Mouse (Mus musculus): Measurements from ENCODE around the gene Prss53.
"Not testable (repeated sequence)": the region's sequence is repeated elsewhere in the genome, so short reads cannot be mapped to it uniquely, and the experiment has no call there.

Prss53 gene

DNA sequence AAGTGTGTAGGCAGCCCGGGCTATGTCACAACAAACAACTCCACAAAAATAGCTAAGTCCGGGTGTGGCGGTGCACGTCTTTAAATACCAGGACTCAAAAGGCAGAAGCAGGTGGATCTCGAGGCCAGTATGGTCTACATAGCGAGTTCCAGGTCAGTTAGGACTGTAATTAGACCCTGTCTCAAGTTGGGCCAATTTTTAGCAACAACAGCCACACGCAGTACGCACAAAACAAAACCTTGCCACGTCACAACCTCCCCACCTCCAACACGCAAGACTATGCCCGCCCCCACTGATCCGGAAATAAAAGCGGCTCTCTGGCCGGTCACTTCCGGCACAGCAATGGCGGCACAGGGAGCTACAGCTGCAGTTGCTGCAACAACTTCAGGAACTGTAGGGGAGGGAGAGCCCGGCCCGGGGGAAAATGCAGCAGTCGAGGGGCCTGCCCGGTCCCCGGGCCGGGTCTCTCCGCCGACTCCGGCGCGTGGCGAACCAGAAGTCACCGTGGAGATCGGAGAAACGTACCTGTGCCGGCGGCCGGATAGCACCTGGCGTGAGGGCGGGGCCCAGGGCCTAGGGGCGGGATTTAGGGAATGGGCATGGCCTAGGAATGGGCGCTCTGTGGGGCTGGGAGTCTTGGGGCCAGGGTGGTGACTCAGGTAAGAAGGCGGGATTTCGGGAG, 21.6 kb upstream of the Prss53 start, which contains the start of gene Kat8:
Kat8 (plus strand) TSS at position 327 of the 682 bp plus-strand sequence.
- peak; percentile 79 for DNase-seq (ENCODE audit: low spot score)

GRCm38 (mm10) chr7:127908656-127909055, 17.9 kb upstream of the Prss53 start:
- no peak for DNase-seq (ENCODE audit: low spot score)

DNA sequence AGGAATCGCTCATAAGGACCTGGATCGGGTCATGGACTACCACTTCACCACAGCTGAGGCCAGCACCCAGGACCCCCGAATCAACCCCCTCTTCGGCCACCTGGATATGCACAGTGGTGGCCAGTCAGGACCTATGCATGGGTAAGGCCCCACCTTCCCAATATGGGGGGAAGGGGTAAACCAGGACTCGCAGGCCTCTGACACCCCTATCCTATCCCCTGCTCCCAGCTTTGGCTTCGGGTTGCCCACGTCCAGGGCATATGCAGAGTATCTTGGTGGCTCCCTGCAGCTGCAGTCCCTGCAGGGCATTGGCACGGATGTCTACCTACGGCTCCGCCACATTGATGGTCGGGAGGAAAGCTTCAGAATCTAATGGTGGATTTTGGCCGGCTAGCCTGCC, 17.2 kb upstream of the Prss53 start:
- DNase-seq (ENCODE audit: low spot score) = no peak

GRCm38 (mm10) chr7:127903971-127904796, 13.4 kb upstream of the Prss53 start, which contains the start of gene Bckdk:
Bckdk (plus strand) TSS chr7:127904082.
- DNase-seq (ENCODE audit: low spot score) = peak; percentile 67

DNA sequence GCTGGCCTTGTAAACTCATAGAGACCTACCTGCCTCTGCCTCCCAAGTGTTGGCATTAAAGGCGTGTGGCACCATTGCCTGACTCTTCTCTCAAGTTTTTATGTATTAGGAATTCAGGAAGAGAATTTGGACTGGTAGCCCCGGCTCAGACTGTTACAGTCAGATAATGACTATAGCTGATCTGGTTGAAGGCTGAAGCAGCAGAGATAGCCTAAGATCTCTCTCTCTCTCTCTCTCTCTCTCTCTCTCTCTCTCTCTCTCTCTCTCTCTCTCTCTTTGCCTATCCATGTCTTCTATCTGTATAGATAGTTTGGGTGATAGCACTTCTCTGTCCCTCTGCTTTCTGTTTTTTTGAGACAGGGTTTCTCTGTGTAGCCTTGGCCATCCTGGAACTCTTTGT, 11.0 kb upstream of the Prss53 start:
- no peak for DNase-seq (ENCODE audit: low spot score)

GRCm38 (mm10) chr7:127899997-127900396, 9.2 kb upstream of the Prss53 start:
- no peak for DNase-seq (ENCODE audit: low spot score)

DNA sequence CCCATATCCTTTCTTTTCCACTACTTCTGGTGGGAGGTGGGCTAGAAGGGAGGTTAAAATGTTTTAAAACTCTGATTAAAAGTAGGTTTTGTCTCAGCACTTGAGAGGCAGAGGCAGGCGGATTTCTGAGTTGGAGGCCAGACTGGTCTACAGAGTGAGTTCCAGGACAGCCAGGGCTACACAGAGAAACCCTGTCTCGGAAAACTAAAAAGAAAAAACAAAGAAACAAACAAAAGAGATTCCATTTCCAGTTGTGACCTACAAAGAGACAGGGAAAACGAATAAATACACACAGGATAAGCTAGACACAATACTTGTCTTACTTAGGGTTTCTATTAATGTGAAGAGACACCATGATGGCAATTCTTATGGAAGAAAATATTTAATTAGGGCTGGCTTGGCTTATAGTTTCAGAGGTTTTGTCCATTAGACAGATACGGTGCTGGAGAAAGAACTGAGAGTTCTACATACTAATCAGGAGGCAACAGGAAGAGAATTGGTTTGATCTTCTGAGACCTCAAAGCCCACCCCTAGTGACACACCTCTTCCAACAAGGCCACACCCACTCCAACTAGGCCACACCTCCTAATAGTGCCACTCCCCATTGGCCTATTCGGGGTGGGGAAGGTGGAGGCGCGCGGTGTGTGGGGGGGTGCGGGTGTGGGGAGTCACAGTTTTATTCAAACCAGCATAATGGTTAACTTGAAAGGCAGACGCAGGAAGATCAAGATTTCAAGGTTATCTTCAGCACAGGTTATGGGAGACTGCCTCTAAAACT, 7.6 kb upstream of the Prss53 start:
- no peak for DNase-seq (ENCODE audit: low spot score)

DNA sequence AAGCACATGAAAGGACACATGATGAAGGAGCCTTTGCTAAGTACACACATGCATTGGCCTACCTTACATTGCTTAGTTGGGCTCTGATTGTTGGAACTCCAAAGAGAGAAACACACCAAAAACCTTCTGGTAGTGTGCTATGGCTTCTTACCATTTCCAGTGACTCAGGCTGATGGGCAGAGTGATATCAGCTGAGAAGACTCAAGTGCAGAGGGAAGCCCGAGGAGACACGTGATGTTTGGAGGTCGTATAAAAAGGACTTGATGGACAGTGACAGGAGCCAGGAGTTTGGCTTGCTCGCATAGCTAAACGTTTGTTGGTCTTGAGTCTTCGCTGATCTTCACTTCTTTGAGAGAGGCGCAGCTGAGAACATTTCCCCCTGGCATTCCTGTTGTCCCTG, 6.8 kb upstream of the Prss53 start:
- DNase-seq (ENCODE audit: low spot score) = no peak

DNA sequence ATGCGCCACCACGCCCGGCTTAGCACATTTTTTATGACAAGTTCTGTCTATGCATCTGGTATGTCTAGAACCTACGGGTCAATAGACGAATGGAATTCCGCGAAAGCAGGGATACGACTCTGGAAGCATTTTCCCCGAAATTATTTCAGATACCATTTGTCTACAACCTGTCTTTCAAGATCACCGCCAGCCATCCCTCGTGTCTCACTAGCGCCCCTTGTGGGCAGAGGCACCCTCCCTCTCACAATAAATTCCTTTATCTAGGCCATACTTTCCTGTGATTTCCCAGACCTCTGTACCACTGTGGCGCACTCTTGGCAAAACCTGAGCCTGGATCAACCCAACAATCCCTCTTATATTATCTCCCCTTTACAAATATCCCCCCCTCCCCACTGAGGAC, 5.6 kb upstream of the Prss53 start:
- DNase-seq (ENCODE audit: low spot score) = no peak

GRCm38 (mm10) chr7:127895891-127896290, 5.1 kb upstream of the Prss53 start:
- DNase-seq (ENCODE audit: low spot score) = not testable (repeated sequence)

DNA sequence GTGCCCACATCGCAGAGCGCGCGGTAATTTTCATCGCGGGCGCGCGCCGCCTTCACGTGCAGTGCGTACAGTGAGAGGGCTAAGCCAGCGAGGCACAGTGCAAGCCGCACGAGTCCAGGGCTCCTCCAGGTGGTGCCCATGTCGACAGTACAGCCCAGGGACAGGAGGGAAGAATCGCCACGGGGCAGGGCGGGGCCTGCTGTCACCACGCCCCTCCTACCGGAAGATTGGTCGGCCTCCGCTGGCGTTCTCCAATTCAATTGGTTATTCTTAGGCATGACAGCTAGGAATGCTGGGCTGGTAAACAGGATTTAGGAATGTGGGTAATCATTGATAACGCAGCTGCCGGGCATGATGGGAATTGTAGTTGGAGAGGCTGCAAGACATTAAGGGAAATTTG, 4.7 kb upstream of the Prss53 start, which contains the start of the genes Gm21974 and Vkorc1:
Gm21974 (minus strand) TSS at position 13 of the 400 bp plus-strand sequence.
Vkorc1 (minus strand) TSS at position 176 of the 400 bp plus-strand sequence.
- DNase-seq (ENCODE audit: low spot score) = peak; percentile 94

- no peak for DNase-seq (ENCODE audit: low spot score)
These were observed 3.7 kb upstream of the Prss53 start for GRCm38 (mm10) chr7:127894480-127894879.

DNA sequence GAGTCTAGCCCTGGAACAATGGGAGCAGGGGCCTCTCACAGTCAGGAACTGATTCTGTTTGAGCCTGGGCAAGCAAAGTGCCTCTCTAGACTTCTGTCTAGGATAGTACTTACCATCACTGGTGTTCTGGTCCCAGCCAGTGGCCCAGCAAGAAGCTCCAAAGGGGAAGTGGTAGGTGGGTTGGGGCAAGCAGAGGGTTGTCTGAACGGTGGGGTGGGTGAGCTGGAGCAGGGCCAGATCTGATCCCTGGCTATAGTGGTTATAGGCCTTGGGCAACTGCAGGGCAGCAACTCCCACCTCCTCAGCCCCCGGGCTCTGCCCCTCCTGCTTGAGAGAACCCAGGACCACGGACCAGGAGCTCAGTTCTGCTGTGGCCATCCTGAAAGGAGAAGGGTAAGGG, 1.9 kb downstream of the Prss53 start:
- DNase-seq (ENCODE audit: low spot score) = no peak

DNA sequence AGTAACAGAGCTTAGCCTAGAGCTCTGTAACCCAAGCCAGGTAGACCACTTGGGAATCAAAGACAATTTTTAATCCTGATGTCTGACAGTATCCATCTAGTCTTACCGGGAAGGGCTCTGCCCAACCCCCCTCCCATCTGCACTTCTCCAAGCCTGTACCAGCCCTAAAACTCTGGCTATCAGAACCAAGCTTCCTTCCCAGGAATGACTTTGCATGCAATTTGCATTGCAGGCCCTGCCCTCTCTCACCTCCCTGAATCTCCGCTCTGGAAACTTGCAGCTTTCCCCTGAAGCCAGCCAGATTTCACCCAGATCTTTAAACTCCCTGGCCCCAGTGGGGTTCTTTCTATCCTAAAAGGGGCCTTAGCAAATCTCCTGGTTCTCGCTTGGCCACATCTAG, 3.0 kb downstream of the Prss53 start:
- DNase-seq (ENCODE audit: low spot score) = no peak

- no peak for DNase-seq (ENCODE audit: low spot score)
These were observed 3.6 kb downstream of the Prss53 start for GRCm38 (mm10) chr7:127887191-127887590.

GRCm38 (mm10) chr7:127886551-127886950, 4.2 kb downstream of the Prss53 start:
- DNase-seq (ENCODE audit: low spot score) = no peak

DNA sequence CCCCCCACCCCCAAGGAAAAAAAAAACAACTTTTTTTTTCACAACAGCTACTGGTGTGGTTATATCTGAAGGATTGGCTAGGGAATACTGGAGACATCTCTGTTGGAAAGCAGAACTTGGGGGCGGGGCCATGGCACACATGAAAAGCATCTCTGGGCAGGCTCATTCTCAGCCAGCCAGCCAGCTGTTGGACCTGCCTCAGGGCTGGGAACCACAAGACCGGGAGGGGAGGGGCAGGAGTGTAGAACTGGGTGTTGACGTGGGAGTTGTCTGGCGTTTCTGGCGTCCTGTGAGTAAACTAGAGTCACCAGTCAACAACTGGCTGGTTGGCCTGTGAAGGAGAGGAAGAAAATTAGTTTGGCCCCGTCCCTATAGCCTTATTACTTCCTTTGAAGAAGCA, 4.8 kb downstream of the Prss53 start:
- DNase-seq (ENCODE audit: low spot score) = no peak

DNA sequence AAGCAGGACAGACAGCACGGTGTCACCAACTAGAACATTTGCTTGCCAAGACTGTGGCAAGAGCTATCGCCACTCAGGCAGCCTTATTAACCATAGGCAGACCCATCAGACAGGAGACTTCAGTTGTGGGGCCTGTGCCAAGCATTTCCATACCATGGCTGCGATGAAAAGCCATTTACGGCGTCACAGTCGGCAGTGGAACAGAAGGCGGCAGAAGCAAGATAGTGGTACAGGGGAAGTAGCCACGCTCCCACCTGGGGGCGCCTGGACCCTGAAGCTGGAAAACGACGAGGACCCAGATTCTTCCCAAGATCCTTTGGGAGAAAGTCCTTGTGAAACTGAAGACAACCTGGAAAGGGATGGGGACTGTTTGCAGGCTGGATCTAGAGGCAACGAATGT, 10.3 kb downstream of the Prss53 start:
- DNase-seq (ENCODE audit: low spot score) = no peak

DNA sequence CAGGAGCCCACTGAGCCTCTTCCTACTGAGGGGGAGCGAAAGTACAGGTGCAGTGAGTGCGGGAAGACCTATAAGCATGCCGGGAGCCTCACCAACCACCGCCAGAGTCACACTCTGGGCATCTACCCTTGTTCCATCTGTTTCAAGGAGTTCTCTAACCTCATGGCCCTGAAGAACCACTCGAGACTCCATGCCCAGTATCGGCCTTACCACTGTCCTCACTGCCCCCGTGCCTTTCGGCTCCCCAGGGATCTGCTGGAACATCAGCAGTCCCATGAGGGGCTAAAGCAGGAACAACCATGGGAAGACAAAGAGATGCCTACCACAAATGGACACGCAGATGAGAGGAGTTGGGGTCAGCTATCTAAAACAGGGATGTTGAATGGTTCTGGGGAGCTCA, 11.5 kb downstream of the Prss53 start:
- no peak for DNase-seq (ENCODE audit: low spot score)

DNA sequence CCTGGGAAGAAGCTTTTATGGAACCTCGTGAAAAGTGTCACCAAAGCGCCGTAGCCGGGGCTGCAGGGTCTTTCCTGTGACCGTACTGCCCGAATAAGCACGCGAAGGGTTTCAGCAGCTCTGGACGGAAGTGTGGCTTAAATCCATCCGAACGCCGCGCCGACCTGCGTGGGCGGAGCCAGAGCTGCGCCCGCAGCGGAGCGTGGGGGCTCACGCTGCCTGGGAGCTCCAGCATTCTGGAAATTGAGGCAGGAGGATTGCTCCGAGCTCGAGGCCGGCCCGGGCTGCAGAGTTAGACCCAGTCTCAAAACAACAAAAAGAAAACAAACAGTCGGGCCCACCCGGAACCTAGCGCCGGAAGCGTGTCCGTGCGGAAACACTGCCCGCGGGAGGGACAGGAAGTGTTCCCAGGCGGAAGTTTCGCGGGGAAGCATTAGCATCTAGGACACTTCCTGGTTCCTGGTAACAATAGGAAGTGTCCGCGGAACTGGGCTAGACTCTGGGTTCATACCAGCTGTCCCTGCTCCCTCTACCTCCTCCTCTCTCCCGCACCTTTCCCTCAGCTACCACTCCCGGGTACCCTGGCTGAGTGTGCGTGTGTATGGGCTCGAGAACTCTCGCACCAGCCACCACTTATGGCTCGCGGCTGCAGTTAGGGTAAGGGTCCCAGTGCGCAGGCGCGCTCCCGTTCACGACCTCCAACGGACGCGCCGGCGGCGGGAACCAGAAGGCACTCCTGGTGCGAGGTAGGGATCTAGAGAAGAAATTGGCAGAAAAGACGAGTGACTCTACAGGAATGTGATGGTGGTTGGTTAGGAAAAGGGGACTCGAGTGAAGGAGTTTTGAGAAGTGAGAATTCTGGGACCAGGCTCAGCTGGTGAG, 14.1 kb downstream of the Prss53 start, which contains the start of gene Zfp668:
Zfp668 (minus strand) TSS at position 362 of the 882 bp plus-strand sequence.
- DNase-seq (ENCODE audit: low spot score) = peak; percentile 83

GRCm38 (mm10) chr7:127876041-127876466, 14.7 kb downstream of the Prss53 start, which contains the start of gene Zfp646:
Zfp646 (plus strand) TSS chr7:127876221.
- DNase-seq (ENCODE audit: low spot score) = peak; percentile 53

Measured in left cerebral cortex, adult 11 months (tissue).